Mouse (Mus musculus): ENCODE data around the gene Ptprh.

DNA sequence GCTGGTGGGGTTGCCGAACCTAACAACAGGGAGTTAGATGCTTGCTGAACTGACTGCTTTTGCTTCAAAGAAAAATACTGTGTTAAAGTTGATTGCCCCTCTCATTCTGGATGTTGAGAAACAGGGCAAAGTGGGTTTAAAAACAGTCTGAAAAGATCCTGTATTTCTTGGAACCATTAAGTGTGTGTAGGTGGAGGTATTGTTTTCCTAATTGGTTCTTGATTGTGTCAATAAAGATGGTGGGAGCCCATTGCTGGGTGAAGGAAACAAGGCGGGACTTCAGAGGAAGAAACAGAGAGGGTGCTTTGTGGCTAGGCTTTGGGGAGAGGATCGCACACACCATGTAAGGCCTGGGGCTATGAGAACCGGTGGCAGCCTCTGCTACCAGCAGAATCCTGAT lies 66.7 kb downstream of the Ptprh start:
- TF ChIP-seq TAL1 (IDR thresholded peaks at IDR 0.05; ENCODE audit: low read length) (no peak), GATA1 (IDR thresholded peaks at IDR 0.05; ENCODE audit: low read length) (no peak)

Data from erythroblast, embryonic 14.5 days (primary cell).